Comparison of ENCODE assay signal across 7 mouse cellular contexts in the genomic region with DNA sequence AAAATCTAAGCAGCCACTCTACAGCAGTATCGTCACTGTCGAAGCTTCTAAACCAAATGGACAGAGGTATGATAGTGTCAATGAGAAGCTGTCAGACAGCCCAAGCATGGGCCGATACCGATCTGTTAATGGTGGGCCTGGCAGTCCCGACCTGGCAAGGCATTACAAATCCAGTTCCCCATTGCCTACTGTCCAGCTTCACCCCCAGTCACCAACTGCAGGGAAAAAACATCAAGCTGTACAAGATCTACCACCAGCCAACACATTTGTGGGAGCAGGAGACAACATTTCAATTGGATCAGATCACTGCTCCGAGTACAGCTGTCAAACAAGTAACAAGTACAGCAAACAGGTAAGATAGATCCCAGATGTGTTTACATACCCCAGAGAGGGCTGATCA. TPM values are rescaled to one million over a fixed set of nuclear protein-coding genes. Genes with fewer than 3 reads are reported as not detected.
DNase-seq lines count a peak whose midpoint lies in the region; ATAC-seq and TF ChIP-seq lines count a peak whose summit lies in the region.

No protein-coding gene starts in this region.

- peaks cover 6% of the 10 kb centered on the region; the same call in 1 of the 2 replicates for H3K4me1 ChIP-seq in neural tube, embryonic 11.5 days (ENCODE audit: control insufficient read depth, insufficient read depth, low read length)
- H3K4me1 ChIP-seq in forebrain, postnatal 0 days (ENCODE audit: insufficient read depth) = peaks cover 18% of the 10 kb centered on the region; the same call in 1 of the 2 replicates
- H3K4me1 ChIP-seq in liver, embryonic 12.5 days = peaks cover 41% of the 10 kb centered on the region

- 47% methylated on average over 6 of the region's 6 CpGs for WGBS in neural tube, embryonic 11.5 days
- 50% methylated on average over 6 of the region's 6 CpGs for WGBS in forebrain, postnatal 0 days
- 22% methylated on average over 6 of the region's 6 CpGs for WGBS in liver, embryonic 12.5 days (ENCODE audit: insufficient replicate concordance)

- 0 out of 2 replicates have a peak overlapping the region, but pooled peaks have one; percentile 4 for H3K4me3 ChIP-seq in neural tube, embryonic 11.5 days (ENCODE audit: low read depth, low read length)
- H3K4me3 ChIP-seq in forebrain, postnatal 0 days (ENCODE audit: low read depth, low read length) = peak overlapping the region; percentile 70
- peak overlapping the region; percentile 64; the same call in 1 of the 2 replicates for H3K4me3 ChIP-seq in liver, embryonic 12.5 days

- no peak for ATAC-seq in neural tube, embryonic 11.5 days (ENCODE audit: insufficient read depth, low FRiP score, low TSS enrichment)
- ATAC-seq in forebrain, postnatal 0 days = no peak
- no peak for ATAC-seq in liver, embryonic 12.5 days
- ATAC-seq in activated CD4-positive, CD25-positive, alpha-beta regulatory T cell, adult 4 months = no peak

- H3K27ac ChIP-seq in neural tube, embryonic 11.5 days (ENCODE audit: low read depth, low read length) = no peak overlapping the region
- H3K27ac ChIP-seq in forebrain, postnatal 0 days (ENCODE audit: low read depth, low read length) = no peak overlapping the region
- H3K27ac ChIP-seq in liver, embryonic 12.5 days = no peak overlapping the region

- TF ChIP-seq CTCF in forebrain, postnatal 0 days (IDR thresholded peaks at IDR 0.05; ENCODE audit: low read depth) = no peak

- H3K9me3 ChIP-seq in neural tube, embryonic 11.5 days (ENCODE audit: control insufficient read depth, low read length) = no peaks in the 10 kb centered on the region
- no peaks in the 10 kb centered on the region for H3K9me3 ChIP-seq in forebrain, postnatal 0 days (ENCODE audit: low read length)
- H3K9me3 ChIP-seq in liver, embryonic 12.5 days (replicated peaks) = no peaks in the 10 kb centered on the region

- H3K4me2 ChIP-seq in neural tube, embryonic 11.5 days (ENCODE audit: low read depth) = peak overlapping the region; percentile 22
- H3K4me2 ChIP-seq in forebrain, postnatal 0 days (ENCODE audit: low read depth) = peak overlapping the region; percentile 90
- H3K4me2 ChIP-seq in liver, embryonic 12.5 days = peak overlapping the region; percentile 84

- DNase-seq in neural tube, embryonic 11.5 days (ENCODE audit: low spot score) = no peak
- no peak for DNase-seq in neural tube, embryonic 10.5 days (ENCODE audit: extremely low spot score, low spot score)
- DNase-seq in forebrain, postnatal 0 days = no peak
- DNase-seq in adrenal gland, adult 2 months = no peak
- no peak for DNase-seq in ovary, postnatal 36 days (ENCODE audit: low spot score)

- peaks cover 24% of the 10 kb centered on the region for H3K27me3 ChIP-seq in neural tube, embryonic 11.5 days (ENCODE audit: control insufficient read depth, insufficient read depth, low read length)
- no peaks in the 10 kb centered on the region for H3K27me3 ChIP-seq in forebrain, postnatal 0 days (ENCODE audit: insufficient read depth, low read length)
- peaks cover 53% of the 10 kb centered on the region for H3K27me3 ChIP-seq in liver, embryonic 12.5 days (replicated peaks)

- no peaks in the 10 kb centered on the region for H3K36me3 ChIP-seq in neural tube, embryonic 11.5 days (ENCODE audit: control insufficient read depth, insufficient read depth, low read length)
- H3K36me3 ChIP-seq in forebrain, postnatal 0 days (ENCODE audit: insufficient read depth) = no peaks in the 10 kb centered on the region
- H3K36me3 ChIP-seq in liver, embryonic 12.5 days = no peaks in the 10 kb centered on the region

- no peak overlapping the region for H3K9ac ChIP-seq in neural tube, embryonic 11.5 days (ENCODE audit: low read length)
- H3K9ac ChIP-seq in forebrain, postnatal 0 days = peak overlapping the region; percentile 22; the same call in 1 of the 2 replicates
- no peak overlapping the region for H3K9ac ChIP-seq in liver, embryonic 12.5 days

RNA-seq across cellular contexts. Expression of a gene that starts 4.2 kb away (rescaled TPM):
- polyA plus RNA-seq in neural tube, embryonic 11.5 days (2014; fragmentation: Nextera tagmentation; extraction: Ambion mirVana) = 6.9 and 8.6 TPM in 2 replicates
- total RNA-seq in forebrain, postnatal 0 days (2014; rRNA removed) = 84.7 and 89.3 TPM in 2 replicates
- polyA plus RNA-seq in forebrain, postnatal 0 days (2015; fragmentation: Nextera tagmentation; extraction: Ambion mirVana) = 12.7 and 15.5 TPM in 2 replicates
- polyA plus RNA-seq in liver, embryonic 12.5 days (2016; fragmentation: Nextera tagmentation; extraction: Ambion mirVana) = 2.2 and 2.4 TPM in 2 replicates
- 1 to 10 TPM; 1.4 to 2.6 TPM for total RNA-seq in adrenal gland, adult 2 months (2021)
- 1.1 and 1.8 TPM in 2 replicates for polyA plus RNA-seq in adrenal gland, adult 2 months (2012; rRNA removed)
- not detected for polyA plus RNA-seq in activated CD4-positive, CD25-positive, alpha-beta regulatory T cell, adult 4 months (2017; shearing (Covaris generic))

Comparison
In these comparisons a context has a peak if more than half of its experiments do, and no peak if none do; other contexts are left out.
1. H3K4me2 ChIP-seq: peak in every context shown above with its lines; median percentile 90 in forebrain, postnatal 0 days; 84 in liver, embryonic 12.5 days; 22 in neural tube, embryonic 11.5 days.
2. H3K4me3 ChIP-seq: peak in every context shown above with its lines; median percentile 70 in forebrain, postnatal 0 days; 64 in liver, embryonic 12.5 days; 4 in neural tube, embryonic 11.5 days.